Mouse (Mus musculus) hindbrain, embryonic 15.5 days (tissue): ENCODE measurements around the gene Tex52. TPM values are rescaled to one million over a fixed set of nuclear protein-coding genes. Genes with fewer than 3 reads are reported as not detected.

ENCODE experiments used
- polyA plus RNA-seq: library from polyadenylated mRNA; unstranded; fragments of >200 nt; fragmentation: Nextera tagmentation; extraction: Ambion mirVana; gene quantifications from 2 replicates; pipeline ENCODE4 v1.2.1, GENCODE M21; 2015

Gene Tex52
- polyA plus RNA-seq, 1 experiment from 2014 or later: 0.26 TPM

Other genes with a start within 250 kb of the Tex52 start
- 54.2 and 54.4 TPM in 2 replicates for gene Tspan9, start 231.9 kb upstream of the Tex52 start, polyA plus RNA-seq
- gene Tead4, start 74.6 kb upstream of the Tex52 start, polyA plus RNA-seq: 0.47 and 0.49 TPM in 2 replicates
- 15.9 and 16.5 TPM in 2 replicates for gene Tulp3, start 19.6 kb upstream of the Tex52 start, polyA plus RNA-seq
- 80.7 and 83.5 TPM in 2 replicates for gene Rhno1, start 12.5 kb upstream of the Tex52 start, polyA plus RNA-seq
- 9.0 and 10.5 TPM in 2 replicates for gene Foxm1, start 12.5 kb upstream of the Tex52 start, polyA plus RNA-seq
- gene Gm44596, start within 50 bp of the Tex52 start, polyA plus RNA-seq: not detected in 2 replicates
- 9.8 and 10.4 TPM in 2 replicates for gene Nrip2, start 23.8 kb downstream of the Tex52 start, polyA plus RNA-seq
- 43.9 and 45.2 TPM in 2 replicates for gene Itfg2, start 49.5 kb downstream of the Tex52 start, polyA plus RNA-seq
- 338 and 368 TPM in 2 replicates for gene Fkbp4, start 63.2 kb downstream of the Tex52 start, polyA plus RNA-seq
- gene Pzp, start 151.3 kb downstream of the Tex52 start, polyA plus RNA-seq: 0.31 and 0.48 TPM in 2 replicates
- 2.7 and 3.7 TPM in 2 replicates for gene A2ml1, start 206.2 kb downstream of the Tex52 start, polyA plus RNA-seq
- not detected in 2 replicates for gene Klrb1a, start 248.1 kb downstream of the Tex52 start, polyA plus RNA-seq